Mouse (Mus musculus): Measurements from ENCODE around the gene Pde8a.
A peak's percentile ranks its signal among the peaks of the same experiment; 100 is the strongest.

Pde8a gene

GRCm38 (mm10) chr7:81211760-81212159, 1.6 kb upstream of the Pde8a start:
- DNase-seq (ENCODE audit: low spot score) = no peak

GRCm38 (mm10) chr7:81212261-81212681, 1.1 kb upstream of the Pde8a start:
- peak; percentile 34 for DNase-seq (ENCODE audit: low spot score)

GRCm38 (mm10) chr7:81212697-81213346, 574 bp upstream of the Pde8a start:
- peak; percentile 94 for DNase-seq (ENCODE audit: low spot score)

- no peak for DNase-seq (ENCODE audit: low spot score)
These were observed 934 bp downstream of the Pde8a start for GRCm38 (mm10) chr7:81214153-81214907.

- no peak for DNase-seq (ENCODE audit: low spot score)
These were observed 2.6 kb downstream of the Pde8a start for GRCm38 (mm10) chr7:81215950-81216349.

GRCm38 (mm10) chr7:81219321-81219720, 5.9 kb downstream of the Pde8a start:
- no peak for DNase-seq (ENCODE audit: low spot score)

GRCm38 (mm10) chr7:81220381-81220780, 7.0 kb downstream of the Pde8a start:
- no peak for DNase-seq (ENCODE audit: low spot score)

- DNase-seq (ENCODE audit: low spot score) = no peak
These were observed 10.9 kb downstream of the Pde8a start for GRCm38 (mm10) chr7:81224260-81224659.

GRCm38 (mm10) chr7:81230091-81230792, 16.8 kb downstream of the Pde8a start:
- no peak for DNase-seq (ENCODE audit: low spot score)

GRCm38 (mm10) chr7:81232674-81233073, 19.3 kb downstream of the Pde8a start:
- no peak for DNase-seq (ENCODE audit: low spot score)

- no peak for DNase-seq (ENCODE audit: low spot score)
These were observed 21.7 kb downstream of the Pde8a start for GRCm38 (mm10) chr7:81235117-81235516.

GRCm38 (mm10) chr7:81235600-81236223, 22.3 kb downstream of the Pde8a start:
- DNase-seq (ENCODE audit: low spot score) = no peak

- no peak for DNase-seq (ENCODE audit: low spot score)
These were observed 30.0 kb downstream of the Pde8a start for GRCm38 (mm10) chr7:81243361-81243760.

GRCm38 (mm10) chr7:81249854-81250279, 36.5 kb downstream of the Pde8a start:
- no peak for DNase-seq (ENCODE audit: low spot score)

- DNase-seq (ENCODE audit: low spot score) = no peak
These were observed 37.2 kb downstream of the Pde8a start for GRCm38 (mm10) chr7:81250601-81251000.

- DNase-seq (ENCODE audit: low spot score) = no peak
These were observed 38.1 kb downstream of the Pde8a start for GRCm38 (mm10) chr7:81251521-81251920.

GRCm38 (mm10) chr7:81253317-81253716, 39.9 kb downstream of the Pde8a start:
- DNase-seq (ENCODE audit: low spot score) = no peak

- no peak for DNase-seq (ENCODE audit: low spot score)
These were observed 41.2 kb downstream of the Pde8a start for GRCm38 (mm10) chr7:81254579-81254978.

GRCm38 (mm10) chr7:81255456-81255855, 42.1 kb downstream of the Pde8a start:
- DNase-seq (ENCODE audit: low spot score) = no peak

- no peak for DNase-seq (ENCODE audit: low spot score)
These were observed 43.4 kb downstream of the Pde8a start for GRCm38 (mm10) chr7:81256773-81257172.

GRCm38 (mm10) chr7:81261548-81261947, 48.2 kb downstream of the Pde8a start:
- DNase-seq (ENCODE audit: low spot score) = no peak

- DNase-seq (ENCODE audit: low spot score) = no peak
These were observed 59.5 kb downstream of the Pde8a start for GRCm38 (mm10) chr7:81272908-81273307.
